Comparison of ENCODE assay signal across 32 mouse cellular contexts in the genomic region with DNA sequence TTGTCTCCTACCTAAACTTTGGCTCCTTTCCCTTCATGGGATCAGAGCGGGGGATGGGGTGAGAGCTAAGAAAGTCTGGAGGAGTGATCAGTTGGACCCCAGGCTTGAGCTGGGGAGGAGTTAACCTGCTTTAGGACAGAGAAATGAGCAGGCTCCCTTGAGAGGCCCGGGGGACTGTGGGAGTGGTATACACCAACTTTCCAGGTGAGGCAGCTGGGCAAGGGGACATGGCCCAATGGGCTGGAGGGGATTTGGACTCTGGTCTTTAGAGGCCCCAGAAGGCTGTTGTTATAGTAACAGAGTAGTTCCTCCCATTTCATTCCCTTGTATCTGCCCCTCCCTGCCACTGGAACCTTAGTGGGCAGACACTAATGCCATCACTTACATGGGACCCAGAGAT. TPM values are rescaled to one million over a fixed set of nuclear protein-coding genes. Genes with fewer than 3 reads are reported as not detected.
DNase-seq lines count a peak whose midpoint lies in the region; ATAC-seq and TF ChIP-seq lines count a peak whose summit lies in the region.
"Had no signal": no experiment of that assay in that cellular context is flagged by ENCODE, and none has a peak within 500 bp of the region (broad histone marks: within the 10 kb centered on the region; RNA-seq: fewer than 3 reads in every experiment).

No protein-coding gene starts in this region.

- H3K4me3 ChIP-seq in kidney, embryonic 15.5 days (replicated peaks) = no peak overlapping the region
- peak overlapping the region; percentile 46 for H3K4me3 ChIP-seq in liver, embryonic 13.5 days (replicated peaks)
- no peak overlapping the region for H3K4me3 ChIP-seq in liver, embryonic 11.5 days (ENCODE audit: low read depth, low read length)
- H3K4me3 ChIP-seq in intestine, embryonic 15.5 days (replicated peaks) = peak overlapping the region; percentile 42
- peak overlapping the region; percentile 57 for H3K4me3 ChIP-seq in small intestine, adult 2 months (ENCODE audit: low read depth, low read length)
- H3K4me3 ChIP-seq: embryonic facial prominence, embryonic 12.5 days; gastrocnemius, adult 2 months; heart, embryonic 13.5 days; megakaryocyte, embryonic 14.5 days; midbrain, embryonic 12.5 days; myocyte; neural tube, embryonic 12.5 days had no signal

- no peak overlapping the region for H3K9ac ChIP-seq in kidney, embryonic 15.5 days
- peak overlapping the region; percentile 67 for H3K9ac ChIP-seq in liver, embryonic 13.5 days
- H3K9ac ChIP-seq in liver, embryonic 11.5 days (ENCODE audit: low read depth, low read length) = no peak overlapping the region
- H3K9ac ChIP-seq in intestine, embryonic 15.5 days = no peak overlapping the region
- H3K9ac ChIP-seq: embryonic facial prominence, embryonic 12.5 days; heart, embryonic 13.5 days; hindbrain, embryonic 14.5 days; midbrain, embryonic 12.5 days; neural tube, embryonic 12.5 days had no signal

- peak overlapping the region; percentile 64 for H3K27ac ChIP-seq in kidney, embryonic 15.5 days
- H3K27ac ChIP-seq in liver, embryonic 13.5 days = peak overlapping the region; percentile 40; the same call in 1 of the 2 replicates
- no peak overlapping the region for H3K27ac ChIP-seq in liver, embryonic 11.5 days (ENCODE audit: low read depth, low read length)
- peak overlapping the region; percentile 88 for H3K27ac ChIP-seq in intestine, embryonic 15.5 days
- H3K27ac ChIP-seq in small intestine, adult 2 months (ENCODE audit: insufficient read depth, low read depth, low read length) = peak overlapping the region; percentile 86
- H3K27ac ChIP-seq: embryonic facial prominence, embryonic 12.5 days; gastrocnemius, adult 2 months; heart, embryonic 13.5 days; hindbrain, embryonic 14.5 days; midbrain, embryonic 12.5 days; neural tube, embryonic 12.5 days had no signal

- H3K36me3 ChIP-seq in kidney, embryonic 15.5 days = no peaks in the 10 kb centered on the region
- H3K36me3 ChIP-seq in liver, embryonic 13.5 days = no peaks in the 10 kb centered on the region
- H3K36me3 ChIP-seq in liver, embryonic 11.5 days (ENCODE audit: control insufficient read depth, insufficient read depth, low read length) = no peaks in the 10 kb centered on the region
- H3K36me3 ChIP-seq in intestine, embryonic 15.5 days = no peaks in the 10 kb centered on the region
- H3K36me3 ChIP-seq in small intestine, adult 2 months (ENCODE audit: control insufficient read depth, insufficient read depth, low read length) = peaks cover 13% of the 10 kb centered on the region
- H3K36me3 ChIP-seq: embryonic facial prominence, embryonic 12.5 days; heart, embryonic 13.5 days; midbrain, embryonic 12.5 days; neural tube, embryonic 12.5 days had no signal

- TF ChIP-seq CTCF in small intestine, adult 2 months (IDR thresholded peaks at IDR 0.05; ENCODE audit: extremely low read depth, insufficient read length, insufficient replicate concordance, low read depth, low read length) = no peak

- 70% methylated on average over 2 of the region's 2 CpGs for WGBS in kidney, embryonic 15.5 days
- WGBS in liver, embryonic 13.5 days (ENCODE audit: insufficient replicate concordance) = 89% methylated on average over 2 of the region's 2 CpGs
- 86% methylated on average over 2 of the region's 2 CpGs for WGBS in liver, embryonic 11.5 days
- WGBS in intestine, embryonic 15.5 days = 62% methylated on average over 2 of the region's 2 CpGs
- 34% methylated on average over 2 of the region's 2 CpGs for WGBS in small intestine, adult 2 months

- no peaks in the 10 kb centered on the region for H3K9me3 ChIP-seq in kidney, embryonic 15.5 days (replicated peaks)
- no peaks in the 10 kb centered on the region for H3K9me3 ChIP-seq in liver, embryonic 13.5 days (replicated peaks)
- H3K9me3 ChIP-seq in liver, embryonic 11.5 days (ENCODE audit: control insufficient read depth, low read length) = no peaks in the 10 kb centered on the region
- H3K9me3 ChIP-seq in intestine, embryonic 15.5 days = no peaks in the 10 kb centered on the region
- H3K9me3 ChIP-seq: embryonic facial prominence, embryonic 12.5 days; heart, embryonic 13.5 days; megakaryocyte, embryonic 14.5 days; midbrain, embryonic 12.5 days; neural tube, embryonic 12.5 days had no signal

- ATAC-seq in kidney, embryonic 15.5 days (replicated peaks; ENCODE audit: low FRiP score) = peak; percentile 70
- ATAC-seq in liver, embryonic 13.5 days (ENCODE audit: low read depth) = no peak
- no peak for ATAC-seq in liver, embryonic 11.5 days (replicated peaks; ENCODE audit: low FRiP score)
- ATAC-seq in intestine, embryonic 15.5 days = peak; percentile 83
- ATAC-seq: forebrain, embryonic 16.5 days had no signal

- intact Hi-C loops in left cerebral cortex, postnatal 14 days (cut with DNase I) = no loop called here

- H3K27me3 ChIP-seq in kidney, embryonic 15.5 days = no peaks in the 10 kb centered on the region
- H3K27me3 ChIP-seq in liver, embryonic 13.5 days = no peaks in the 10 kb centered on the region
- H3K27me3 ChIP-seq in liver, embryonic 11.5 days (replicated peaks; ENCODE audit: control insufficient read depth, insufficient read depth, low read length) = no peaks in the 10 kb centered on the region; the same call in 1 of the 2 replicates
- H3K27me3 ChIP-seq in intestine, embryonic 15.5 days (replicated peaks) = no peaks in the 10 kb centered on the region
- H3K27me3 ChIP-seq in small intestine, adult 2 months (ENCODE audit: control insufficient read depth, insufficient read depth, low read length) = no peaks in the 10 kb centered on the region
- H3K27me3 ChIP-seq: embryonic facial prominence, embryonic 12.5 days; heart, embryonic 13.5 days; midbrain, embryonic 12.5 days; neural tube, embryonic 12.5 days had no signal

- H3K4me1 ChIP-seq in kidney, embryonic 15.5 days = peaks cover 23% of the 10 kb centered on the region
- peaks cover 72% of the 10 kb centered on the region for H3K4me1 ChIP-seq in liver, embryonic 13.5 days (replicated peaks)
- H3K4me1 ChIP-seq in liver, embryonic 11.5 days (replicated peaks; ENCODE audit: control insufficient read depth, insufficient read depth, low read length) = peaks cover 24% of the 10 kb centered on the region
- H3K4me1 ChIP-seq in intestine, embryonic 15.5 days (replicated peaks) = peaks cover 7% of the 10 kb centered on the region; the same call in 1 of the 2 replicates
- H3K4me1 ChIP-seq in small intestine, adult 2 months (ENCODE audit: control insufficient read depth, insufficient read depth, insufficient read length, low read length) = peaks cover 20% of the 10 kb centered on the region
- H3K4me1 ChIP-seq: embryonic facial prominence, embryonic 12.5 days; neural tube, embryonic 12.5 days had no signal

- no peak for TF ChIP-seq POLR2A in small intestine, adult 2 months (IDR thresholded peaks at IDR 0.05; ENCODE audit: low read depth, low read length)

- no peak for DNase-seq in kidney, postnatal 10 days
- no peak for DNase-seq in liver, embryonic 13.5 days
- no peak for DNase-seq in liver, embryonic 11.5 days (ENCODE audit: low spot score)
- DNase-seq in left cerebral cortex, postnatal 14 days (ENCODE audit: low spot score in 2 of 2) = no peak
- no peak for DNase-seq in thymus, postnatal 25 days
- DNase-seq: adrenal gland, postnatal 25 days; cerebellum, adult 11-12 months; cerebellum, adult 9-11 months; embryo, embryonic 11 days; gastrocnemius, adult 2 months; gastrocnemius, postnatal 36 days; heart, postnatal 10 days; kidney, postnatal 36 days; lung, postnatal 36 days; right cerebral cortex, postnatal 4 days; thymus, adult 2 months; thymus, postnatal 4 days had no signal

- no peak overlapping the region for H3K4me2 ChIP-seq in kidney, embryonic 15.5 days
- peak overlapping the region; percentile 62 for H3K4me2 ChIP-seq in liver, embryonic 13.5 days
- no peak overlapping the region for H3K4me2 ChIP-seq in liver, embryonic 11.5 days
- H3K4me2 ChIP-seq in intestine, embryonic 15.5 days (replicated peaks) = peak overlapping the region; percentile 52
- H3K4me2 ChIP-seq: embryonic facial prominence, embryonic 12.5 days; heart, embryonic 13.5 days; hindbrain, embryonic 14.5 days; midbrain, embryonic 12.5 days; neural tube, embryonic 12.5 days had no signal

RNA-seq across cellular contexts. Expression of gene Unc5cl, which starts 1.3 kb away (rescaled TPM):
- 5.6 and 5.7 TPM in 2 replicates for polyA plus RNA-seq in kidney, embryonic 15.5 days (2015; fragmentation: Nextera tagmentation; extraction: Ambion mirVana)
- polyA plus RNA-seq in liver, embryonic 13.5 days (2015; fragmentation: Nextera tagmentation; extraction: Ambion mirVana) = 3.5 and 4.4 TPM in 2 replicates
- 1.0 and 2.0 TPM in 2 replicates for polyA plus RNA-seq in liver, embryonic 11.5 days (2014; fragmentation: Nextera tagmentation; extraction: Ambion mirVana)
- 36.3 and 38.9 TPM in 2 replicates for polyA plus RNA-seq in intestine, embryonic 15.5 days (2015; fragmentation: Nextera tagmentation; extraction: Ambion mirVana)
- 52.1 and 88.3 TPM in 2 replicates for polyA plus RNA-seq in small intestine, adult 2 months (2012; rRNA removed)
- under 1 TPM in 1 of 2 experiments, not detected in 1; 0.34 TPM for total RNA-seq in left cerebral cortex, postnatal 14 days (2021)
- total RNA-seq: adrenal gland, postnatal 25 days; gastrocnemius, adult 2 months; gastrocnemius, postnatal 36 days; heart, adult 8-10 months; liver, adult 2 months had no signal
- polyA plus RNA-seq: myocyte; neural tube, embryonic 12.5 days had no signal

RNA-seq across cellular contexts. Expression of gene Tspo2, which starts 4.6 kb away (rescaled TPM):
- polyA plus RNA-seq in kidney, embryonic 15.5 days (2015; fragmentation: Nextera tagmentation; extraction: Ambion mirVana) = 2.4 and 4.1 TPM in 2 replicates
- 134 and 152 TPM in 2 replicates for polyA plus RNA-seq in liver, embryonic 13.5 days (2015; fragmentation: Nextera tagmentation; extraction: Ambion mirVana)
- polyA plus RNA-seq in liver, embryonic 11.5 days (2014; fragmentation: Nextera tagmentation; extraction: Ambion mirVana) = 68.1 and 68.7 TPM in 2 replicates
- polyA plus RNA-seq in intestine, embryonic 15.5 days (2015; fragmentation: Nextera tagmentation; extraction: Ambion mirVana) = 3.5 and 4.4 TPM in 2 replicates
- 2.6 and 9.6 TPM in 2 replicates for polyA plus RNA-seq in small intestine, adult 2 months (2012; rRNA removed)
- total RNA-seq in left cerebral cortex, postnatal 14 days (2021) = under 1 TPM; 0.36 to 0.46 TPM
- total RNA-seq: adrenal gland, postnatal 25 days; gastrocnemius, adult 2 months; gastrocnemius, postnatal 36 days; heart, adult 8-10 months; left cerebral cortex, postnatal 10 days; liver, adult 2 months had no signal
- polyA plus RNA-seq: liver, adult 2 months; myocyte had no signal

RNA-seq across cellular contexts. Expression of gene Apobec2, which starts 23.2 kb away (rescaled TPM):
- 4.2 and 6.9 TPM in 2 replicates for polyA plus RNA-seq in kidney, embryonic 15.5 days (2015; fragmentation: Nextera tagmentation; extraction: Ambion mirVana)
- 1.2 TPM in 2 replicates for polyA plus RNA-seq in liver, embryonic 13.5 days (2015; fragmentation: Nextera tagmentation; extraction: Ambion mirVana)
- 2.5 and 3.0 TPM in 2 replicates for polyA plus RNA-seq in liver, embryonic 11.5 days (2014; fragmentation: Nextera tagmentation; extraction: Ambion mirVana)
- 3.8 and 4.1 TPM in 2 replicates for polyA plus RNA-seq in intestine, embryonic 15.5 days (2015; fragmentation: Nextera tagmentation; extraction: Ambion mirVana)
- 0.25 and 1.2 TPM in 2 replicates for polyA plus RNA-seq in small intestine, adult 2 months (2012; rRNA removed)
- under 1 TPM in 1 of 2 experiments, not detected in 1; 0.32 TPM for total RNA-seq in left cerebral cortex, postnatal 14 days (2021)
- total RNA-seq: hematopoietic stem cell, adult 5-6 weeks had no signal
- polyA plus RNA-seq: liver, adult 2 months had no signal

RNA-seq across cellular contexts. Expression of gene Oard1, which starts 46.1 kb away (rescaled TPM):
- 72.4 and 74.9 TPM in 2 replicates for polyA plus RNA-seq in kidney, embryonic 15.5 days (2015; fragmentation: Nextera tagmentation; extraction: Ambion mirVana)
- polyA plus RNA-seq in liver, embryonic 13.5 days (2015; fragmentation: Nextera tagmentation; extraction: Ambion mirVana) = 58.9 and 61.8 TPM in 2 replicates
- polyA plus RNA-seq in liver, embryonic 11.5 days (2014; fragmentation: Nextera tagmentation; extraction: Ambion mirVana) = 76.8 and 80.2 TPM in 2 replicates
- polyA plus RNA-seq in intestine, embryonic 15.5 days (2015; fragmentation: Nextera tagmentation; extraction: Ambion mirVana) = 72.8 and 73.2 TPM in 2 replicates
- 3.5 and 4.1 TPM in 2 replicates for polyA plus RNA-seq in small intestine, adult 2 months (2012; rRNA removed)
- 1 to 10 TPM; 9.4 to 9.7 TPM for total RNA-seq in left cerebral cortex, postnatal 14 days (2021)

RNA-seq across cellular contexts. Expression of gene Nfya, which starts 46.2 kb away (rescaled TPM):
- polyA plus RNA-seq in kidney, embryonic 15.5 days (2015; fragmentation: Nextera tagmentation; extraction: Ambion mirVana) = 15.8 and 17.8 TPM in 2 replicates
- 7.2 and 9.7 TPM in 2 replicates for polyA plus RNA-seq in liver, embryonic 13.5 days (2015; fragmentation: Nextera tagmentation; extraction: Ambion mirVana)
- polyA plus RNA-seq in liver, embryonic 11.5 days (2014; fragmentation: Nextera tagmentation; extraction: Ambion mirVana) = 18.7 and 20.4 TPM in 2 replicates
- polyA plus RNA-seq in intestine, embryonic 15.5 days (2015; fragmentation: Nextera tagmentation; extraction: Ambion mirVana) = 11.2 and 12.5 TPM in 2 replicates
- polyA plus RNA-seq in small intestine, adult 2 months (2012; rRNA removed) = 36.2 and 36.4 TPM in 2 replicates
- total RNA-seq in left cerebral cortex, postnatal 14 days (2021) = 10 to 100 TPM; 31.5 to 33.3 TPM

Comparison
In these comparisons a context has a peak if more than half of its experiments do, and no peak if none do; other contexts are left out.
1. H3K4me2 ChIP-seq: peak in liver, embryonic 13.5 days (single experiment) and intestine, embryonic 15.5 days (single experiment); none in kidney, embryonic 15.5 days (single experiment) and liver, embryonic 11.5 days (single experiment).
2. H3K4me3 ChIP-seq: peak in liver, embryonic 13.5 days (single experiment), intestine, embryonic 15.5 days (single experiment) and small intestine, adult 2 months (single experiment); none in kidney, embryonic 15.5 days (single experiment) and liver, embryonic 11.5 days (single experiment).
3. ATAC-seq: peak in kidney, embryonic 15.5 days (single experiment) and intestine, embryonic 15.5 days (single experiment); none in liver, embryonic 13.5 days (single experiment) and liver, embryonic 11.5 days (single experiment).